Mouse (Mus musculus) liver, embryonic 14.5 days (tissue): ENCODE results near the gene Lrmda. TPM values are rescaled to one million over a fixed set of nuclear protein-coding genes. Genes with fewer than 3 reads are reported as not detected.

Experiments used
- ATAC-seq: fragments of 200-750 bp; cut with Nextera tagmentation; 2 replicates; pipeline ENCODE4 v1.8.0; 2017; ENCODE audit warnings: moderate number of reproducible peaks, mild to moderate bottlenecking, moderate library complexity; ENCODE audit not compliant: insufficient read depth
- DNase-seq, 3 experiments: peaks; one replicate each; pipeline ENCODE4 v3.0.0-alpha.2; 2012 to 2013; ENCODE audit warnings: low read depth in 3 of 3, low spot score in 3 of 3
- H3K27ac ChIP-seq: fragments of 300-500 bp; sonication (generic); 2 replicates; pipeline ENCODE4 v1.5.1; 2014; ENCODE audit warnings: moderate library complexity, mild to moderate bottlenecking, control low read depth, inconsistent platforms
- H3K27me3 ChIP-seq: fragments of 300-500 bp; sonication (generic); 2 replicates; pipeline ENCODE4 v1.6.1; 2014; ENCODE audit warnings: mild to moderate bottlenecking, low read length, moderate library complexity; ENCODE audit not compliant: control insufficient read depth, insufficient read depth
- H3K36me3 ChIP-seq: fragments of 300-500 bp; sonication (generic); replicated peaks from 2 replicates; pipeline ENCODE4 v1.6.1; 2014; ENCODE audit warnings: low read depth; ENCODE audit not compliant: control insufficient read depth, insufficient read depth
- H3K4me1 ChIP-seq, 2 experiments: fragments of 200-500 bp in 1 of 2; fragments of 300-500 bp in 1 of 2; sonication (generic) in 1 of 2; replicated peaks; 2 replicates each; pipeline ENCODE4 v1.6.1; 2012 to 2014; ENCODE audit warnings: antibody characterized with exemption in 1 of 2, inconsistent platforms in 1 of 2, low read length in 1 of 2; ENCODE audit not compliant: control insufficient read depth in 2 of 2, insufficient read depth in 2 of 2
- H3K4me2 ChIP-seq: fragments of 300-500 bp; sonication (generic); 2 replicates; pipeline ENCODE4 v1.6.1; 2014; ENCODE audit warnings: low read depth, mild to moderate bottlenecking, control low read depth, moderate library complexity
- H3K4me3 ChIP-seq, 2 experiments: fragments of 200-500 bp in 1 of 2; fragments of 300-500 bp in 1 of 2; sonication (generic) in 1 of 2; 2 replicates each; pipeline ENCODE4 v1.5.1; 2012 to 2014; ENCODE audit warnings: low read depth in 2 of 2, low read length in 2 of 2, mild to moderate bottlenecking in 2 of 2, control low read depth in 1 of 2, inconsistent platforms in 1 of 2, moderate library complexity in 1 of 2; ENCODE audit not compliant: insufficient read depth in 1 of 2
- H3K9ac ChIP-seq: fragments of 300-500 bp; sonication (generic); replicated peaks from 2 replicates; pipeline ENCODE4 v1.6.1; 2014; ENCODE audit warnings: mild to moderate bottlenecking, control low read depth, moderate library complexity
- H3K9me3 ChIP-seq: fragments of 300-500 bp; sonication (generic); 2 replicates; pipeline ENCODE4 v1.6.1; 2016; ENCODE audit warnings: low read length, mixed read lengths; ENCODE audit not compliant: control insufficient read depth
- CTCF ChIP-seq: IDR thresholded peaks from 2 replicates; pipeline ENCODE4 v1.5.1; 2016; ENCODE audit warnings: antibody characterized with exemption, low read depth, control low read depth
- EP300 ChIP-seq: IDR thresholded peaks from 2 replicates; pipeline ENCODE4 v1.6.1; 2016; ENCODE audit warnings: antibody characterized with exemption, low read depth
- WGBS: fragments of 180-500 bp; shearing (Covaris S2); extraction: QIAGEN DNeasy Blood & Tissue Kit; methylation state at CpG from one replicate; pipeline ENCODE4 v1.1.7; 2014; ENCODE audit not compliant: insufficient replicate concordance; 5-methylcytosine and 5-hydroxymethylcytosine counted together
- polyA plus RNA-seq, 2 experiments: library from polyadenylated mRNA; depleted of rRNA in 1 of 2; stranded (reverse) in 1 of 2; unstranded in 1 of 2; fragments of >200 nt; fragmentation: Nextera tagmentation in 1 of 2; extraction: Ambion mirVana in 1 of 2; gene quantifications; 2 replicates each; pipeline versions ENCODE4 v1.2.1 to v1.2.3; 2012 to 2014

The Lrmda gene
- polyA plus RNA-seq, 2 experiments: 0.18 to 0.22 TPM

DNA sequence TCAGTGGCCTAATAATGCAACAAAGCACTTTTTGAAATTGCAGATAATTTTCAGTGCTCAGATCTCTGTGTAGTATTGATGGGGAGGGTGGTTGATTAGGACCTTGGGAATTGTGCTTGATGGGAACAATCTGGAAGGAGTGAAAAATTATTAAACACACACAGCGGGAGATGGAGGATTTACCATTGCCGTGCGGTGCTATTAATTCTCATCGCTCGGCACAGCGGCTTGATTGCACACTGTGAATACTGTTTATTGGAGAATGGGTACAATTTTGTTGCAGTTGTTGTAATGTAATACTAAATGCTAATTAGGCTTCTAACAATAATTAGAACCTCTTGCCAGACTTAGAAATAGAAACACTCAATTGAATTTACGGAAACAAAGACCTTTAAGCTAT, 262.1 kb downstream of the Lrmda start:
- Histone ChIP-seq H3K9ac (no peak overlapping the region), H3K36me3 (no peaks in the 10 kb centered on the region), H3K4me3 (no peak overlapping the region), H3K9me3 (no peaks in the 10 kb centered on the region), H3K4me1 (no peaks in the 10 kb centered on the region), H3K4me2 (no peak overlapping the region), H3K27ac (no peak overlapping the region), H3K27me3 (no peaks in the 10 kb centered on the region)
- TF ChIP-seq CTCF: no peak
- no peak for TF ChIP-seq EP300
- DNase-seq: no peak
- ATAC-seq: no peak
- WGBS: 87% methylated on average over 7 of the region's 7 CpGs

DNA sequence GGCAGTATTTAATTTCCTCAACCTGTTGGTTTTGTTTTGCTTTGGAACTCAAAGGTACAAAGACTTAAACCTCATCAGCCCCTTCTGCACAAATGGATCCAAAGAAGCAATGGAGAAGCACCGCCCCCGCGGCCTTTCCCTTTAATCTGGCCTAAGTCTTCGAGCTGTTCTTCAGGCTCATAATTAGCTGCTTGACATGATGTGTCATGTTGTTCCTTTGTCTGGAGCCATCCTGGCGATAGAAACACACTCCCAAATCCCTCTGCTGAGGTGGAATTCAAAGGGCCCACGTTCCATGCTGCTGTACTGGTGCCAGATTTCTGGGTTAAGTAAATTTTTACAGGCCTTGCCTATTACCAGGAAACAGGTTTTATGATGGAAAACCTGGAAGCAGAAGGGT, 263.3 kb downstream of the Lrmda start:
- H3K4me3 ChIP-seq: no peak overlapping the region
- H3K4me2 ChIP-seq: no peak overlapping the region
- no peak overlapping the region for H3K27ac ChIP-seq
- no peak overlapping the region for H3K9ac ChIP-seq
- H3K4me1 ChIP-seq: no peaks in the 10 kb centered on the region
- 69% methylated on average over 6 of the region's 6 CpGs for WGBS
- ATAC-seq (no peak), DNase-seq (no peak)
- TF ChIP-seq CTCF (no peak), EP300 (no peak)
- H3K27me3 ChIP-seq: no peaks in the 10 kb centered on the region
- no peaks in the 10 kb centered on the region for H3K36me3 ChIP-seq
- no peaks in the 10 kb centered on the region for H3K9me3 ChIP-seq

DNA sequence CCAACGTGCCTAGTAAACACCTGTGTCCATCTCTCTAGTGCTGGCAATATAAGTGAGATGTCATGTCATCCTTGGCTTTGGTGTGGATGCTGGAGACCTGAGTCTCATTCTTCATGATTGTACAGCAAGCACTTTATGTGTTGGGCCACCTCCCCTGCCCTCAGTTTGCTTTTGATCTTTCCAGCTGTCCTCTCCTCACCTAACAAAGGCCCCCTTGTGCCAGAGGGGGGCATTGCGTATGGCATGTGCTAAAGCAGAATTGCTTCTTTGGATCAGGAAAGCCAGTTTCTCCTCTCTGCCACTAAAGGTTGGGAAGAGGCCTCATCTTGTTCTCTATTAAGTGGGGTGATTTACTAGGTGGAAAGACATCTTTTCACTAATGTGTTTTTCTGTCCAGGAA, 264.2 kb downstream of the Lrmda start:
- no peaks in the 10 kb centered on the region for H3K4me1 ChIP-seq
- H3K9me3 ChIP-seq: no peaks in the 10 kb centered on the region
- no peak overlapping the region for H3K4me3 ChIP-seq
- no peaks in the 10 kb centered on the region for H3K27me3 ChIP-seq
- no peak for ATAC-seq
- DNase-seq: no peak
- no peak overlapping the region for H3K27ac ChIP-seq
- no peaks in the 10 kb centered on the region for H3K36me3 ChIP-seq
- TF ChIP-seq EP300 (no peak), CTCF (peak; percentile 59)
- WGBS: 68% methylated on average over 2 of the region's 2 CpGs
- H3K9ac ChIP-seq: no peak overlapping the region
- H3K4me2 ChIP-seq: no peak overlapping the region

DNA sequence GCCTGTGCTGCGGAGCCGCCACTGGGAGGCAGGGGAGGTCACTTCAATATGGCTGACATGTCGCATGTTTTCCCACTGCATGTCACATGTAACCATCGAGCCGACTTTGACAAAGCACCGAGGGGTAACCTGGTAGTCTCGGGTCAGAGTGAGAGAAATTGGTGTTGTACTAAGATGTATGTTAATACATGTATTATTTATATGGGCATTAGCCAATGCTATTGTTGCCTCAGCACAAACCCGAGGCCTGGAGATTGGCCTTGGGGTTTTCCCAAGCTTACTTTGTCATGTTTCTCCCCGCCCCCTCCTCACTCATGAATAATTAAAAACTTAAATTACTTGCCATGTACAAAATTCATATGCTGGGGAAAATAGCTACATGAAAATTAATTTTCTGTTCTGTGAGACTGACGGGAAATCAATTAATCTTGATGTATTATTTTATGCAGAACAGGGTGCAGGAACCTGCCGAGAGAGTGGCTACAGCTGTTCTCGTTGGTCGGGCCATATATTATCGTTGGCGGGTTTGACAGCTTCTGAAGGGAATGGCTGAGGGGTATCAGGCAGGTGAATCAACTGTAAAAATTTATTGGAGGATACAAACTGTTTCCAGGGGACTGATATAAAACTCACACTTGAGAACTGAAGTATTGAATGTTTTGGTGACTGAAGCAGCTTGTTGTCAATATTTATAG, 265.5 kb downstream of the Lrmda start:
- no peak for TF ChIP-seq CTCF
- TF ChIP-seq EP300: no peak
- Histone ChIP-seq H3K27me3 (no peaks in the 10 kb centered on the region), H3K4me1 (no peaks in the 10 kb centered on the region), H3K27ac (no peak overlapping the region), H3K36me3 (no peaks in the 10 kb centered on the region), H3K9me3 (no peaks in the 10 kb centered on the region), H3K9ac (no peak overlapping the region), H3K4me2 (no peak overlapping the region), H3K4me3 (no peak overlapping the region)
- WGBS: 72% methylated on average over 15 of the region's 15 CpGs
- no peak for DNase-seq
- no peak for ATAC-seq

DNA sequence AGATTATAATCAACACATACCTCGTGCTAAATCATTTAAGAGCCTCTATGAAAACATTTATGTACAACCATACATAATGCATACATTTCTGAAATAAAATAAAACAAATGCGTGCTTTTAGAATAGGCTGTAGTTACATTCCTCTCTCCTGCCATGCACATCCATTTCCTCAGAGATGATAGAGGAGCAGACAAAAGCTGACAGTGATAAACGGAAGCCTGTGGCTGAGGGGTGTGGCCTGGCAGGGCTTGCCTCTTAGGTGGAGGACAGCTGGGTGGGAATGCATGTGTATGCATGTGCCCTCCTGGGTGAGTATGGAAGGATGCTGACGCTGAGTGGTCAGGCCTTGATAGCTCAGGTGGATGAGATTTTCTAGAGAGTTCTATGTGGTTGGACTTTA, 266.3 kb downstream of the Lrmda start:
- no peak for DNase-seq
- Histone ChIP-seq H3K4me2 (no peak overlapping the region), H3K4me1 (no peaks in the 10 kb centered on the region), H3K4me3 (no peak overlapping the region), H3K27me3 (no peaks in the 10 kb centered on the region), H3K27ac (no peak overlapping the region), H3K9ac (no peak overlapping the region), H3K36me3 (no peaks in the 10 kb centered on the region), H3K9me3 (no peaks in the 10 kb centered on the region)
- TF ChIP-seq EP300 (no peak), CTCF (no peak)
- ATAC-seq: no peak
- 38% methylated on average over 4 of the region's 4 CpGs for WGBS
